Mouse (Mus musculus): Measurements from ENCODE around the gene Tmc3.

Tmc3 gene

GRCm38 (mm10) chr7:83668724-83669123, 84.0 kb downstream of the Tmc3 start:
- no peak for DNase-seq (ENCODE audit: low read depth)

- DNase-seq (ENCODE audit: low read depth) = no peak
These were observed 86.8 kb downstream of the Tmc3 start for GRCm38 (mm10) chr7:83671573-83671972.
